Mouse (Mus musculus): ENCODE data around the gene Lrp5.
A peak's percentile ranks its signal among the peaks of the same experiment; 100 is the strongest.

Lrp5 gene

DNA sequence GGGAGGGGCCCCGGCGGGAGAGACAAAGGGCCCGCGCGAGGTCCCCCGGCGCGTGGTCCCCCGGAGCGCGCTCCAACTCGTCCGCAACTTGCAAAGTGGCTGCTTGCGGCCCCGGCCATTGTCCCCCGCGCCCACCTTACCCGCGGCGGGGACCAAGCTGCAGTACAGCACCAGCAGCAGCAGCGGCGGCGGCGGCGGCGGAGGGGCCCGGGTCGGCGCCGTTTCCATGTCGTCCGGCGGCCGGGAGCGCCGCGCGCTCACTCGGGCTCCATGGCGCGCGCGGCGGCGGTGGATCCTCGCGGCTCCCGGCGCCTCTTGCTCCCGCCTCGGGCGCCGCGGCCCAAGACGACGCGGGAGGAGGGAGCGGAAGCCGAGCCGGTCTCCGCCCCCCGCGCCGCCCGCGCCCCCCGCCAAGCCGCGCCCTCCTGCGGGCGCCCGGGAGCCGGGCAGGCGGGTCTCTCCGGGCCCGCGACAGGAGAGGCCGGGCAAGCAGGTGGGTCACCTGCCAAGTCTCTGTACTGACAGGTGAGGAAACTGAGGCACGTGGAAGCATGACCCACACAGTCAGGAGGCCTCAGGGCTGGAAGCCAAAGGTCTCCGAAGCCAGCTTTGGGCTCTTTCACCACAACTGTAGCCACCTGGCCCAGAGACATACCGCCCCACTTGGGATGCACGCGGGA, at the start of gene Lrp5:
Lrp5 (minus strand) TSS at position 350 of the 680 bp plus-strand sequence.
- DNase-seq (ENCODE audit: low spot score): peak; percentile 67

DNA sequence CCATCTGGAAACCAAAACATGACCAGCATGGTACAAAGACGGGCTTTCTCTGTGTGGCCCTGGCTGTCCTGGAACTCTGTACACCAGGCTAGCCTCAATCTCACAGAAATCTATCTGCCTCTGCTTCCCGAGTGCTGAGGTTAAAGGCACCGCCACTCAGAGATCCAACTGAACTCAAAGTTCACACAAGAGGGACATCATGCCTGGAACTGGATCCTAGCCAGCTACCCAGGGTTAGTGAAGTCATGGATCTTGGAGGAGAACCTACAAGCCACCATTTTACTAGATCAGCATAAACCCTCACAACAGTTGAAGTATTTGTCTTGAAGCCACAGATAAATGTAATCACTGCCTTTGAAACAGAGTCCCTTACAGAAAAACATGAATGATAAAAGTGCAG, 49.6 kb upstream of the Lrp5 start:
- no peak for DNase-seq (ENCODE audit: low spot score)

DNA sequence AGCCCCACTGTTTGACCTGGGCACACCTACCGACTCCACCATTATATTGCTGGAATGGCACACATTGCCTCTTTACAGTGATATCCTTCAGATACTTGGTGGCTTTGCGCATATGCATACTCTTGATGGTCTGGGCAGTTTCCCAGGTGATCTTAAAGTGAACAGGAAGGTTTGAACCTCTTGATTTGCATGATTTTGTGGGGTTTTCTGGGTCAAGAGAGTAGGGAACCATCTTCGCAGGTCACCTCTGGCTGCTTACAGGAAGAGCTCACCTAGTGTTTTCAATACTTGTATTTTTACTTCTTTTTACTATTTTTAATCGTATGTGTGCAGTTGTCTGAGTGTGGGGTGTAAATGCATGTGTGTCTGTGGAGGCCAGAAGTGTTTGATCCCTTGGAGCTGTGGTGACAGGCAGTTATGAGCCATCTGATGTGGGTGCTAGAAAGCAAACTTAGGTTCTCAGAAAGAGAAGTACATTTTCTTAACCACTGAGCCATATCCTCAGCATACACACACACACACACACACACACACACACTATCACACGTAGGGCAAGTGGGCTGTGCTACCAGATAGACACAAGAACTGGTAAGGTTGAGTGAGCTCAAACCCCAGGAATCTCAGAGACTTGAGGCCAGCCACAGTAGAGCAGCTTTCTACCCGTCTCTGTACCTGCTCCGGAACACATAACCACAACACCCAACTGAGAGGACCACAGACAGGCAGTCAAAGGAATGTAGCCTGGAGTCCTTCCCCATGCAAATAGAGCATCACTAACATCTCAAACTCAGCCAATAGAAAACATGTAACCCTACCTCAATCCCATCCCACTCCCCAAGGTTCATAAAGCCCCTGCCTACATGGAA, 44.6 kb upstream of the Lrp5 start:
- no peak for DNase-seq (ENCODE audit: low spot score)

DNA sequence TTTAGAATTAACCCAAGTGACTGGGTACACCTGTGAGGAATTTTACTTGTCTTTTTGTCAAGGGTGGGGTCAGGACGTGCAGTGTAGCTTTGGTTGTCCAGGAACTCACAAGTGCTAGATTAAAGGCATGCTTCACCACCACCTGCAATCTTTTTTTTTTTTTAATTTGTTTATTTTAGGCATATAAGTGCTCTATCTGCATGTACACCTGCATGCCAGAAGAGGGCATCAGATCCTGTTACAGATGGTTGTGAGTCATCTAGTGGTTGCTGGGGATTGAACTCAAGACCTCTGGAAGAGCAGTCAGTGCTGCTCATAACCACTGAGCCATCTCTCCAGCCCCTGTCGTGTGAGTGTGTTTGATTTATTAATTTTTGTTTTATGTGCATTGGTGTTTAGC, 42.5 kb upstream of the Lrp5 start:
- DNase-seq (ENCODE audit: low spot score): no peak

DNA sequence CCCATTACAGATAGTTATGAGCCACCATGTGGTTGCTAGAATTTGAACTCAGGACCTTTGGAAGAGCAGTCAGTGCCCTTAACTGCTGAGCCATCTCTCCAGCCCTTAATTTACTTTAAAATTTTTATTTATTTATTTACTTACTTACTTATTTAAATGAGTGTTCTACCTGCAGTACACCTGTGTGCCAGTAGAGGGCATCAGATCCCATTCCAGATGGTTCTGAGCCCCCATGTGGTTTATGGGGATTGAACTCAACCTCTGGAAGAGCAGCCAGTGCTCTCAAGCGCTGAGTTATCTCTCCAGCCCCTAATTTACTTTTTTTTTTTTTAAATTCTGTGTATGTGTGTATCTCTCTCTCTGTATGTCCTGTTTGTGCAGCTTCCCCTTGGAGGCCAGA, 38.4 kb upstream of the Lrp5 start:
- DNase-seq (ENCODE audit: low spot score): peak; percentile 76

- peak; percentile 38 for DNase-seq (ENCODE audit: low spot score)
Measured at GRCm38 (mm10) chr19:3723904-3724303, 37.5 kb upstream of the Lrp5 start.

GRCm38 (mm10) chr19:3723170-3723569, 36.8 kb upstream of the Lrp5 start:
- no peak for DNase-seq (ENCODE audit: low spot score)

DNA sequence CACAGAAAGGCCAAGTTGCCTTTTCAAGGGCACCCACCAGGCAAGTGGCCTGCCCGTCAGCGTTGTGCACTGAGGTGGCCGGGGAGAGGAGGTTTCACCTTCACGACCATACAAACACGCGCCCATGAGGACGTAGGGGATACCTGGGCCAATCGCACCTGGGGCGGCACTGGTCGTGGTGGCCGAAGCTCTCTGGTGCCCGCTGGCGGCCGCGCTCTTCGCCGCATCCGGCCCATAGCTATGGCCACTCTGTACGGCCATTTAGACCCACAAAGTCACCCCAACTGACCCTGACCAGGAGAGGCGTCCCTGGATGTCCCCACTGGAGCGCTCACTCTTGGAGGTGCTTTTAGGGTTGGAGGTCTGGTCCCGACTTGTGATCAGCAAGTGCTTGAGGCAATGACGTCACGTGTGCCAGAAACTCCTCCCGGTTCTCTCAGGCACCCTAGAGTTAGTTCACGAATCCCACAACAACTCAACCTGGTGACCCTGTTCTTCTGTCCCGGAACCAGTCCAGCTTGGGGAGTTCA, 33.1 kb upstream of the Lrp5 start:
- peak; percentile 72 for DNase-seq (ENCODE audit: low spot score)

DNA sequence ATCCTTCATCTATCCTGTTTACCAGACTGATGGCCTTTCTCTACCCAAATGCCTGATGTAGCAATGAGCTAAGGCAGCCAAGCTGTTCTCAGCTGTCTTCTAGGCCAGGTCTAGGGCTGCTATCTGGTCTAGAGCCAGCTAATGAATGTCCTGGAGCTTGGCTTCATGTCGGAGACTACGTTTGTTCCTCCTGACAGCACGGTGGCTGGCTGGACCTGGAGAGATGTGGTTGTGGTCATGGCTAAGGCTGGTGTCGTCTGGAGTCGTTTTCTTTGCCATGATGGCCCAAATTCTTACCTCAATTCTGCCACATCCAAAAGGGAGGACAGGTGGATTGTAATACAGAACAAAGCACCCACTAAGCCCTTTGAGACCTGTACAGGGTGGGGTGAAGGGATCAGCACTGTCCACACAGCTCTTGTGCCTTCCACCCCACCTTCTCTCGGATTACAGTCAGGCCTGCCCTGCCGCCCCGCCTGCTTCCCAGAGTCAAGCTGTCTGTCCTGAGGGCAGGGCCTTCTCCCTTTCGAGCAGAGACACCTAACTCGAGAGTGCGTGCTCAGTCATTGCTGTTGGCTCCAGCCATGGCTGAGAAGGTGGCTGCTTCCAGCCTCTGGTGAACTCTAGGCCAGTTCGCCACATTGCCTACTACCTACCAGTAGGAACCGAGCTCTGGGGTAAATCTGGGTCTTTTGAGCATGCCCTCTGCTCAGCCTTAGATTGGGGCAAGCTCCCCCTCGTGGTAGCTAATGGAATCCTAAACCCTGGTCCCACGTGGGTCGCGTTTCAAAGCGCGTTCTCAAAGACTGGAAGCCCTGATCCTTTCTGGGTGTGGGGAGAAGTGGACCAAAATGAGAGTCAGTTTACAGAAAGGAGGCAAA, 32.4 kb upstream of the Lrp5 start:
- DNase-seq (ENCODE audit: low spot score): peak; percentile 72

DNA sequence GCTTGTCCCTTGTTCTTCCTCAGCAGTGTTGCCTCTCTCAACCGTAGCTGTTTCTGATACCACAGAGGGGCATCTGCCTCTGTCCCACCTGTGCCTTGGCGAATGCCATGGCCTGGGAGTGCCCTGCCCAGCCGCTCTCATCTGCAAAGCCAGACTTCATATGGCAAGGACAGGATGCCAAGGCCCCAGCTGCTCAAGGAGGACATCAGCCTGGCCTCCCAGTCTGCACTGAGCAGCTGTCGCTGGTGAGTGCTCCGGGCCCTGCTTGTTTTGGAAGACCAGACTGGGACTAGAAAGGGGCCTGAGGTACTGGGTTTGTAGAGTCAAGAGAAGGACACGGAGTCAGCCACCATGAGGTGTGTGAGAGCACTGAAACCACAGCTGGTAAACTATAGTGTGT, 28.0 kb upstream of the Lrp5 start:
- DNase-seq (ENCODE audit: low spot score): no peak

DNA sequence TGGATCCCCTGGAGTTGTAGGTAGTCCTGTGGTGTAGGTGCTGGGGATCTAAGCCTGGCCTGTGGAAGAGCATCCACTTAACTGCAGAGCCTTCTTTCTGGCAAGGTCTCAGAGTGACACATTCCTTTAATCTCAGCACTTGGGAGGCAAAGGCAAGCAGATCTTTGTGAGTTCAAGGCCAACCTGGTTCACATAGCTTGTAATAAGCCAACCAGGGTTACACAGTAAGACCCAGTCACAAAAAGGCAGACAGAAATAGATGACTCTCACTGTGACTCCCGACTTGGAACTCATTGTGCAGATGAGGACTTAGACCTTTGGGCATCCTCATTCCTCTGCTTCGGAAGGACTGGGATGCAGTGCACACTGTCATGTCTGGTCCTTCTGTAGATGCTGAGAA, 24.1 kb upstream of the Lrp5 start:
- no peak for DNase-seq (ENCODE audit: low spot score)

DNA sequence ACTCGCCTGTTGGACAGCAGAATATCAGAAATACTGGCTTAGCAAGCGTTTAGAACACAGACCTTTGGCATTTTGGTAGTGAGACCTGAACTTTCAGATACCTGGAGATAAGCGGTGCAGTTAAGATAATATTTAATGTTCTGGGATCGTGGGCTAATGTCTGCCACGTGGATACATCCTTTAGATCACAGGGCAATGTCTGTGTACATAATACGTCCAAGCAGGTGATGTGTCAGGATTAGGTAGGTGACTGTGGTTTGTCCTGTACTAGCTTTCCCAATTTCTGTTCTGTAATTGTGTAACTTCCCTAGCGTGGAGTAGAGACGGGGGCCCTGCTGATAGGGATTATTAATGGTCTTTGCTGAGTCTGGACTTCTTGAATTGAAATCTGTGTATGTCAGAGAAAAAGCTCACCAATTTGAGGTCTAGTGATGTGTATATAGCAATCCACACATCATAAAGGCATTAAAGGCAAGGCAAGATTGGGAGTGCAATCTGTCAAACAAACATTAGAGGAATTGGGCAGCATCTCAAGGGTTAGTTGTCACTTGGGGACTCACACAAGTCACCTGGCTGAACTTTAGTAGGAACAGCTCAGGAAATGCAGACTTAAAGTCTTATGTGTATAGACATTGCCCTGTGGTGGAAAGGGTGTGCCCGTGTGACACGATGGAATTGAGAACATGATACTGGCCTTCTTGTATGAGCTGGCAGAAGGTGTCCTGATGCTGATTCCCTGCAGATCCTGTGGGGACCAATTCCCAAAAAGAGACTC, 22.8 kb upstream of the Lrp5 start:
- no peak for DNase-seq (ENCODE audit: low spot score)

DNA sequence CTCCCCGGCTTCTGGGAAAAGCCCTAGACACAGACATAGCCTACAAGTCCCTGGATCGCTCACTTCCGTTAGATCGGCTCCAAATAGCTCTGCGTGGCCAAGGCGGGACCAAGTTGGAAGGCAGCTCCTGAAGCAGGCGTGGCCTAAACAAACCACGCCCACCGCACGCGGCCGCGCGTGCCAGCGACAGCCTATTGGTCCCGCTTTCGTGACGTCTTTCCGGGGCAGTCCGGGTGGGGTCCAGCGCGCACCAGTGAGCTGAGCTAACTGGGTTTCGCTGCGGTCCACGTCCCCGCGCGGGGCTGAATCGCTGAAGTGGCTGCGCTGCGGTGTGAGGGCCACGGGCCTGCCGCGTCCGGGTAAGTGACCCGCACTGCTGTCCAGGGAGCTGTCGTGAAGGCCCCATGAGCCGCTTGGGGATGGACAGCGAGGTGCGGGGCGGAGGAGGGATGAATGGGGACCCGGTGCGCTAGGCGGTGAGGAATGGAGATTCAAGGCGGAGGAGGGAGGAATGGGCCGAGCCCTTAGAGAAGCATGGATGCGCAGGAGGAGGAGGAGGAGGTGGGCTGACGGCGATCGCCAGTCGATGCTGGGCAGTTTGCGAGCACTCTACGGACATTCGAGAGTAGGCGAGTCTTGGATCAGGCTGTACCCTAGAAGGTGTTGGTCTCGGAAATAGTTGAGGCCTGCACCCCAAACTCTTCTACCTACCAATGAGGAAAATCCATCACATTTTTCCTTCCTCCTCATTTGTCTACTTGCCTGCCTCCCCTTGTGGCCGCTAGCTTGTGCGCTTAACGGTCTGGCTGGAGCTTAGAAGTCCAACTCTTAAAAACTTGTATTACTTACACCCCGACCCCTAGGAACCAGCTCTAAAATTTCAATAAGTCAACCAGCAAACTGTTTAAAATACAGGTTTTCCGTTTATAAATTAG, 22.0 kb upstream of the Lrp5 start, which contains the start of gene 1810055G02Rik:
1810055G02Rik (plus strand) TSS at position 216 of the 935 bp plus-strand sequence.
- DNase-seq (ENCODE audit: low spot score): peak; percentile 99

DNA sequence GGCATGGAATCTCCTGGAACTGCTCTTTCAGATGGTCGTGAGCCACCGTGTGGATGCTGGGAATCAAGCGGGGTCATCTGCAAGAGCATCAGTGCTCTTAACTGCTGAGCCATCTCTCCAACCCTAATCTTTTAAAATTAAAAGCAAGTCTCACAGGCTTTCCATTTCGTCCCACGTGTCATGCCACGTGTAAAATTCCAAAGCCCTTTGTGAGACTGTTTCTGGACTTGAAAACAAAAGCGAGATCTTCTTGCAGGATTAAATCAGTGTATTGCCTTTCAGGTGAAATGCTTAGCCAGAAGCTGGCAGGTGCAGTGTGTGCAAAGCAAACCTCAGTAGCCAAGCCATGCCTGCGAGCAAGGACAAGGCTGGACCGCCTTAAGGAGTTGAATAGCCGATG, 21.2 kb upstream of the Lrp5 start:
- no peak for DNase-seq (ENCODE audit: low spot score)

- no peak for DNase-seq (ENCODE audit: low spot score)
Measured at GRCm38 (mm10) chr19:3706258-3706657, 19.9 kb upstream of the Lrp5 start.

DNA sequence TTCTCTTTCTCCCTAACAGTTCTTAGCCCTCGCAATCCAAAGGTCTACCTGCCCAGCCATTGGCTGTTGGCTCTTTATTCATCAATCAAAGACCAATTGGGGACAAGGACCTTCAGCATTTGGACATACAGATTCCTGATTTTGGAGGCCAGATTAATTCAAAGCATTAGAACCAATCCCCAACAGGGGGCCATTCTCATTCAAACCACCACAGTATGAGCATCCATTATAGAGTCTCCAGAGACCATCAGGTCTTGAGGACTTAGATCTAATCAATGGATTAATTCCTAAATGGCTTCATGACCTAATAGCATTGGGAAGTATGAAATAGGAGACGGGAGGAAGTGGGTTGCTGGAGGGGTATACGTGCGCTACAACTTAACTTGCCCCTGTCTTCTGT, 16.1 kb upstream of the Lrp5 start:
- DNase-seq (ENCODE audit: low spot score): no peak

DNA sequence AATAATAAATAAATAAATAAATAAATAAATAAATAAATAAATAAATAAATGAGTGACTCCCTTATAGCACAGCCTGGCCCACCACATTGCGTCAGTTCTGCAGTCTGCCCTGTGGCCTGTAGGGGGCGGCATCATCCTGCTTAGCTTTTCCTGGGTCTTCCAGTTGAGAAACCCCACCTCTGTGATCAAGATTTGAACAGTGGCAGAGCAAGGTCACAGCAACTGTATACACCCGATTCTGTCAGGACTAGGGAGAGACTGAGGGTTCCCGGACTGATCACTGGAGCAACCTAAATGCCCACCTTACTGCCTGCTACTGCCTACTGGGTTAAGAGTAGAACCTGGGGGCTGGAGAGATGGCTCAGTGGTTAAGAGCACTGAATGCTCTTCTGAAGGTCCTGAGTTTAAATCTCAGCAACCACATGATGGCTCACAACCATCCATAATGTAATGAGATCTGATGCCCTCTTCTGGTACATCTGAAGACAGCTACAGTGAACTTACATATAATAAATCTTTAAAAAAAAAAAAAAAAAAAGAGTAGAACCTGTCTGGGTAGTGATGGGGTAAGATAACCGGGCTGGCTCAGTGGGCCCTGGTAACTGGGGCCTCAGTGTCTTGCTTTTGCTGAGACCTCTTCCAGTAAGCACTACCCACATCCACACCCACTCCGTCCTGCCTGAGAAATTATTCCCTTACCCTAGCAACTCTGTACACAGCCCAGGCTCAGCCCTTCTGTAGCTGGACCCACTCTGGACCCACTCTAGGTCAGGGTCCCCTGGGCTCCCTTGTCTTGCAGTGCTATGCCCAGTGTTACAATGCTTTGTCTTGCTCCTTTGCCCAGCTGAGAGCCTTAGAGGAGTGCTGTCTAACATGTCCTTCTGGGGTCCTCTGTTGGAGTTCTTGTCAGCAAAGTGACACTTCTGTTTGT, 13.4 kb upstream of the Lrp5 start:
- peak; percentile 75 for DNase-seq (ENCODE audit: low spot score)

- DNase-seq (ENCODE audit: low spot score): no peak
Measured at GRCm38 (mm10) chr19:3698035-3698434, 11.7 kb upstream of the Lrp5 start.

DNA sequence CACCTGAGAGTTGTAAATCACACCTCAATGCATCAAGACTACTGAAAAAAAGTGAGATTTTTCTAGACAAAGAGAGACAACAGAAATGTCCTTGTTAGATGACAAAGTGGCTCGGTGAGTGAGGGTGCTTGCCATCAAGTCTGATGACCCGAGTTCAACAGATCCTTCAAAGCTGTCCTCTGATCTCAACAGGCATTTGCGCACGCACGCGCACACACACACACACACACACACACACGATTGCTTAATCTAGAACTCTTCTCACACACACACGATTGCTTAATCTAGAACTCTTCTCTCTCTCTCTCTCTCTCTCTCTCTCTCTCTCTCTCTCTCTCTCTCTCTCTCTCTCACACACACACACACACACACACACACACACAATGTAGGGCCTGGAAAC, 9.6 kb upstream of the Lrp5 start:
- no peak for DNase-seq (ENCODE audit: low spot score)
